Mouse (Mus musculus) intestine, postnatal 0 days (tissue): Measurements from ENCODE around the gene Aarsd1. TPM values are rescaled to one million over a fixed set of nuclear protein-coding genes. Genes with fewer than 3 reads are reported as not detected.

ENCODE experiments used
- ATAC-seq: fragments of 200-750 bp; cut with Nextera tagmentation; 2 replicates; pipeline ENCODE4 v1.8.0; 2017; ENCODE audit warnings: mild to moderate bottlenecking, moderate TSS enrichment, moderate library complexity
- H3K27ac ChIP-seq: fragments of 300-500 bp; sonication (generic); 2 replicates; pipeline ENCODE4 v1.5.1; 2014; ENCODE audit warnings: mild to moderate bottlenecking, low read depth, low read length, moderate library complexity
- H3K27me3 ChIP-seq: fragments of 300-500 bp; sonication (generic); replicated peaks from 2 replicates; pipeline ENCODE4 v1.6.1; 2014; ENCODE audit warnings: low read length, mixed read lengths; ENCODE audit not compliant: control insufficient read depth, insufficient read depth
- H3K36me3 ChIP-seq: fragments of 300-500 bp; sonication (generic); 2 replicates; pipeline ENCODE4 v1.6.1; 2014; ENCODE audit warnings: mild to moderate bottlenecking, moderate library complexity; ENCODE audit not compliant: control insufficient read depth, insufficient read depth
- H3K4me1 ChIP-seq: fragments of 300-500 bp; sonication (generic); replicated peaks from 2 replicates; pipeline ENCODE4 v1.6.1; 2014; ENCODE audit warnings: antibody characterized with exemption, low read length, mixed read lengths; ENCODE audit not compliant: control insufficient read depth, insufficient read depth
- H3K4me2 ChIP-seq: fragments of 300-500 bp; sonication (generic); replicated peaks from 2 replicates; pipeline ENCODE4 v1.6.1; 2014; ENCODE audit warnings: low read depth, mild to moderate bottlenecking, moderate library complexity
- H3K4me3 ChIP-seq: fragments of 300-500 bp; sonication (generic); 2 replicates; pipeline ENCODE4 v1.5.1; 2014; ENCODE audit warnings: low read depth, low read length
- H3K9ac ChIP-seq: fragments of 300-500 bp; sonication (generic); 2 replicates; pipeline ENCODE4 v1.6.1; 2014; ENCODE audit warnings: mild to moderate bottlenecking, low read depth, low read length
- H3K9me3 ChIP-seq: fragments of 300-500 bp; sonication (generic); 2 replicates; pipeline ENCODE4 v1.6.1; 2016; ENCODE audit warnings: mixed run types; ENCODE audit not compliant: control insufficient read depth
- CTCF ChIP-seq: sonication (generic); IDR thresholded peaks from 2 replicates; pipeline ENCODE4 v1.5.1; 2016; ENCODE audit warnings: low read depth, mild to moderate bottlenecking, control low read depth, antibody characterized with exemption, moderate library complexity
- WGBS: fragments of 180-500 bp; shearing (Covaris S2); extraction: QIAGEN DNeasy Blood & Tissue Kit; methylation state at CpG from one replicate; pipeline ENCODE4 v1.1.7; 2014; 5-methylcytosine and 5-hydroxymethylcytosine counted together
- polyA plus RNA-seq: library from polyadenylated mRNA; unstranded; fragments of >200 nt; fragmentation: Nextera tagmentation; extraction: Ambion mirVana; gene quantifications from 2 replicates; pipeline ENCODE4 v1.2.1, GENCODE M21; 2015

Gene Aarsd1
- polyA plus RNA-seq, 1 experiment from 2014 or later = 27.0 TPM

DNA sequence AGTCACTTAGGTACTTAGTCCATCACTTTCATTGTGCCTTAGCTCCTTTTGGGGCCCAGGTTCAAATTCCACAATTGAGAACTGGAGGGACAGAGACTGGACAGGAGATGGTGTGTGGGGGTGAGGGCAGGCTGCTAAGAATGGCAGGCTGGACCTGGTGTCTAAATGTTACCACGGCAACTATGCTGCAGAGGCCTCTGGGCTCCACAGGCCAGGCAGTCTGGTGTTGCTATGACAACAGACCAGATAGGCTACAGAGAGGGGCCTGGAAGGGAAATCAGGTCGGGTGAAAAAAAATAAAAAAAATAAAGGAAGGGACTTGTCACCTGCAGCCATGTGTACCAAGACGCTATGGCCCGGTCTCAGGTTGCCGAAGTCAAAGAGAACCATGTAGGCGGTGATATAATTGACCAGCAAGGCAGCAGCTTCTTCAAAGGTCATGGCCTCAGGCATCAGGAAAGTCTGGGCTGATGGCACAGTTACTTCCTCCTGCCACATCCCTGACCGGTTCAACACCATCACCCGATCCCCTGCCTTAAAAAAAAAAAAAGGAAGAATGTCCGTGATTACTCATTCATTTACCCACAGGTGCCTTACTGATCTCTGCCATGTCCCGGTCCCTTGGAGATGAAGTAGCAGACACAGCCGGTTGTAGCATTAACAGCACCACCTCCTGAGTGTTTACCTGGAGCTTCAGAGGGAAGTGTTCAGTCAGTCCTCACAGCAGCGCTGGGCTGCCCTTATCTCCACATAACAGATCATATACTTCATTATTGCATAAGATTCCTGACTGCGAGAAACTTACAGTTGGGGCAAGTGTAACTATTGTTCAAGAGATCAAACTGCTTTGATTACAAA, 45.4 kb upstream of the Aarsd1 start:
- Histone ChIP-seq H3K4me2 (peak overlapping the region; percentile 94), H3K36me3 (peaks cover 47% of the 10 kb centered on the region), H3K4me3 (no peak overlapping the region), H3K27me3 (no peaks in the 10 kb centered on the region), H3K9ac (no peak overlapping the region), H3K9me3 (no peaks in the 10 kb centered on the region), H3K4me1 (0 out of 2 replicates have a peak, but pooled peaks cover 4% of the 10 kb centered on the region), H3K27ac (peak overlapping the region; percentile 93)
- WGBS = 17% methylated on average over 13 of the region's 13 CpGs
- no peak for TF ChIP-seq CTCF
- ATAC-seq = peak; percentile 16; the same call in 1 of the 2 replicates

DNA sequence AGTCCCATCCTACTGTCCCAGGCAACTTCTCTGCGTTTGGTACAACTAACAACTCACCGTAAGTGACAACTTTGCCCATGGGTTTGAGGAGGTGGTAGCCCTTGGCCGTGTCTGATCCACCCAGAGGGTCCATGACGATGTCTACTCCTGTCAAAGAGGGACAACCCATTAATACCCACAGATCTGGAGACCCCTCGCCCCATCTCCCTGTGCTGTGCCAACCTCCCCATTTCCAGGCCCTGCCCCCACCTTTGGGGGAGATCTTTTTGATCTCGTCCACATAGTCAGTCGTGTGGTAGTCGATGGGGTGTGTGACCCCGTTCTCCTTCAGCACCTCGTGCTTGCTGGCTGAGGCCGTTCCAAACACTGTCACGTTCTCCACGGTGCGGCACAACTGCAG, 44.7 kb upstream of the Aarsd1 start:
- WGBS = 85% methylated on average over 14 of the region's 14 CpGs
- no peak for TF ChIP-seq CTCF
- no peak for ATAC-seq
- H3K9ac ChIP-seq = no peak overlapping the region
- 0 out of 2 replicates have a peak overlapping the region, but pooled peaks have one; percentile 93 for H3K27ac ChIP-seq
- H3K36me3 ChIP-seq = peaks cover 53% of the 10 kb centered on the region
- 0 out of 2 replicates have a peak, but pooled peaks cover 2% of the 10 kb centered on the region for H3K4me1 ChIP-seq
- H3K27me3 ChIP-seq = no peaks in the 10 kb centered on the region
- no peak overlapping the region for H3K4me3 ChIP-seq
- H3K4me2 ChIP-seq = peak overlapping the region; percentile 94
- H3K9me3 ChIP-seq = no peaks in the 10 kb centered on the region

DNA sequence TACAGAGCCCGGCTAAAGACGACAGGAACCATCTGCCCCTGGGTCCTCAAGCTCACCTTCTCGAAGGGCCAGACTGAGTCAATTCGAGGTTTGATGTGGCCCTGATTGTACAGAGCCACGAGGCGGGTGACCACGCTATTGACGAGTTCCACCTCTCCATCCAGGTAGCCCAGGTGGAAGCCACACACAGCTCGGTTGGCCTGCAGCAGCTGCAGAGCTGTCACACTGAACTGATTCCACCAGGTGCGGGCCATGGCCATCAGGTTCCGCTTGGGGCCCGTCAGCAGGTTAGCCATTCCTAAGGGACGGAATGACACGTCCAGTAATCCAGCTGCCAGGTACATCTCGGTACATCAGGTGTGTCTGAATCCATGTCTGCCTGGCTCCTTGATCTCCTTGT, 42.9 kb upstream of the Aarsd1 start:
- Histone ChIP-seq H3K4me3 (no peak overlapping the region), H3K4me2 (no peak overlapping the region), H3K36me3 (peaks cover 64% of the 10 kb centered on the region), H3K27ac (no peak overlapping the region), H3K9me3 (no peaks in the 10 kb centered on the region), H3K9ac (no peak overlapping the region), H3K27me3 (no peaks in the 10 kb centered on the region), H3K4me1 (0 out of 2 replicates have a peak, but pooled peaks cover 2% of the 10 kb centered on the region)
- TF ChIP-seq CTCF = no peak
- ATAC-seq = no peak
- 81% methylated on average over 15 of the region's 15 CpGs for WGBS

DNA sequence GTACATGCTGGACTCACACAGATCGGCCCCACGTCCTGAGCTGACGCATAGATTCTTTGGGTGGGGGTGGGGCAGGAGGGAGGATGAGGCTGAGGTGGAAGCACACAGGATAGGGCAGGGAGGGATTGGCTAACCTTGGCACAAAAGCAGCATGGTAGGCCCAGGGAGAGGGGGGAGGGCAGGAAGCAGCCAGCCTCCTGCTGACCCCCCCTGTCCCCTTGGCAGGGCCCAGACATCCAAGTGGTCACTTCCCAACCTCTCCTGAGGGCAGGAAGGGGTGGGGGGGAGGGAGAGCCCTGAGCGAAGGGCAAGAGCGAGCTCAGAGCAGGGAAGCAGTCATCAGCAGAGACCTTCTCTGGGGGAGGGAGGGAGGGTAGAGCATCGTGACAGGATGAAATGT, 42.3 kb upstream of the Aarsd1 start:
- 68% methylated on average over 6 of the region's 6 CpGs for WGBS
- ATAC-seq = no peak

DNA sequence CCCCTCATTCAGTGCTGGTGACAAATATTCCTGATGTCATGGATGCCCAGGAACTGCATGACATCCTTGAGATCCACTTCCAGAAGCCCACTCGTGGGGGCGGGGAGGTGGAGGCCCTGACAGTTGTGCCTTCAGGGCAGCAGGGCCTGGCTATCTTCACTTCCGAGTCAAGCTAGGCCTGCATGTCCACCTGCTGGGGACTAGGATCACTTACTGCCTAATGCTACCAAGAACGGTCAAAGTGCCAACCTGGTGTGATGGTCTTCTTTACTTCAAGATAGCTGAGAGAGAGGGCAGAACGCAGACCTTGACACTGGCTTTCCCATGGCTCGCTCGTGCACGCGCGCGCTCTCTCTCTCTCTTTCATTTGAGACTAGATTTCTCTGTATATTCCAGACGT, 40.8 kb upstream of the Aarsd1 start:
- 85% methylated on average over 12 of the region's 12 CpGs for WGBS
- Histone ChIP-seq H3K27ac (no peak overlapping the region; the same call in 1 of the 2 replicates), H3K4me2 (no peak overlapping the region), H3K4me1 (no peaks in the 10 kb centered on the region), H3K4me3 (no peak overlapping the region), H3K9me3 (no peaks in the 10 kb centered on the region), H3K36me3 (peaks cover 70% of the 10 kb centered on the region), H3K9ac (no peak overlapping the region), H3K27me3 (no peaks in the 10 kb centered on the region)
- no peak for TF ChIP-seq CTCF
- ATAC-seq = no peak

More for the DNA sequence above, 42.3 kb upstream of the Aarsd1 start:
- no peaks in the 10 kb centered on the region for H3K27me3 ChIP-seq
- H3K9ac ChIP-seq = no peak overlapping the region
- no peak for TF ChIP-seq CTCF
- no peak overlapping the region for H3K27ac ChIP-seq
- peaks cover 64% of the 10 kb centered on the region for H3K36me3 ChIP-seq
- H3K4me3 ChIP-seq = no peak overlapping the region
- no peaks in the 10 kb centered on the region for H3K9me3 ChIP-seq
- 0 out of 2 replicates have a peak, but pooled peaks cover 2% of the 10 kb centered on the region for H3K4me1 ChIP-seq
- no peak overlapping the region for H3K4me2 ChIP-seq

DNA sequence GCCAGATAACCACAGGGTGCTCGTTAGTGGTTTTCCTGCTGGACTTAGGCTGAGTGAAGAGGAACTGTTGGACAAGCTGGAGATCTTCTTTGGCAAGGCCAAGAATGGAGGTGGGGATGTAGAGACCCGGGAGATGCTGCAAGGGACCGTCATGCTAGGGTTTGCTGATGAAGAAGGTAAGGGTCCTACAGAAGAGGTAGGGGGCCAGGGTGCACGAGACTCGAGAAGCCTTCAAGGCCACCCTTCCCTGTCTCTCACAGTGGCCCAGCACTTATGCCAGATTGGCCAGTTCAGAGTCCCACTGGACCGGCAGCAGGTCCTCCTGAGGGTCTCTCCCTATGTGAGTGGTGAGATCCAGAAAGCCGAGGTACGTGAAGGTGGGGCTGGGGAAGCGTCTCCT, 40.2 kb upstream of the Aarsd1 start:
- Histone ChIP-seq H3K27ac (no peak overlapping the region; the same call in 1 of the 2 replicates), H3K9me3 (no peaks in the 10 kb centered on the region), H3K27me3 (no peaks in the 10 kb centered on the region), H3K4me3 (no peak overlapping the region), H3K9ac (no peak overlapping the region), H3K4me2 (no peak overlapping the region), H3K36me3 (peaks cover 68% of the 10 kb centered on the region), H3K4me1 (no peaks in the 10 kb centered on the region)
- ATAC-seq = no peak
- WGBS = 91% methylated on average over 9 of the region's 9 CpGs
- no peak for TF ChIP-seq CTCF
